Mouse (Mus musculus) erythroblast, embryonic 14.5 days (primary cell): ENCODE results near the gene Thg1l. TPM values are rescaled to one million over a fixed set of nuclear protein-coding genes. Genes with fewer than 3 reads are reported as not detected.

Experiments used
- H3K27me3 ChIP-seq: 2 replicates; pipeline ENCODE4 v1.6.1; 2012; ENCODE audit warnings: inconsistent platforms; ENCODE audit not compliant: control insufficient read depth
- H3K36me3 ChIP-seq: 2 replicates; pipeline ENCODE4 v1.6.1; 2012; ENCODE audit warnings: mild to moderate bottlenecking, inconsistent platforms; ENCODE audit not compliant: control insufficient read depth
- H3K4me1 ChIP-seq: 2 replicates; pipeline ENCODE4 v1.6.1; 2012; ENCODE audit warnings: inconsistent platforms; ENCODE audit not compliant: control insufficient read depth
- H3K4me3 ChIP-seq: replicated peaks from 2 replicates; pipeline ENCODE3; 2012; ENCODE audit warnings: moderate library complexity, mild to moderate bottlenecking, inconsistent platforms
- H3K9me3 ChIP-seq: 2 replicates; pipeline ENCODE4 v1.6.1; 2012; ENCODE audit warnings: low read length, inconsistent platforms, mixed read lengths; ENCODE audit not compliant: control insufficient read depth
- GATA1 ChIP-seq: IDR thresholded peaks from 2 replicates; pipeline ENCODE4 v1.6.1; 2012; ENCODE audit warnings: low read length, inconsistent platforms, mixed read lengths
- TAL1 ChIP-seq: IDR thresholded peaks from 3 replicates; pipeline ENCODE4 v1.6.1; 2012; ENCODE audit warnings: low read length, inconsistent platforms, mixed read lengths
- polyA plus RNA-seq: library from polyadenylated mRNA; stranded (reverse); fragments of >175 nt; gene quantifications from 2 replicates; pipeline ENCODE4 v1.2.3, GENCODE M21; 2012

Thg1l gene
- polyA plus RNA-seq, 1 experiment: 0.18 TPM

DNA sequence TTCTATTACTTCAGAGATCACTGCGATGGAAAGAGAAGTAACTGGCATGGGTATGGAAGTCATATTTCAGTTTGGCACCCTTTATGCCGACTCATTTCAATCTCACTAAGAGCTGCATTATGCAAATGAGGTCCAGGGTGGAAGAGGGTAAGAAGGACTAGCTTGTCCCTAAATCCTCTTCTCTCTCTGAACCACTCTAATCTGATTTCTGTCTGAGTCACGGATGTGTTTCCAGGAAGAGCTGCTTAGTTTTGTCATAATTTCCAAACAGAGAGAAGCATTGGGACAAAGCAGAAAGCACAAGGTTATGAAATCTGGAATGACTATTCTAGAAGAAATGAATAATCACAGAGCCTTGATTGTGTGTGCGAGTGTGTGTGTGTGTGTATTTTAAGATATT is 11.6 kb upstream of the Thg1l start:
- H3K4me1 ChIP-seq: no peaks in the 10 kb centered on the region

DNA sequence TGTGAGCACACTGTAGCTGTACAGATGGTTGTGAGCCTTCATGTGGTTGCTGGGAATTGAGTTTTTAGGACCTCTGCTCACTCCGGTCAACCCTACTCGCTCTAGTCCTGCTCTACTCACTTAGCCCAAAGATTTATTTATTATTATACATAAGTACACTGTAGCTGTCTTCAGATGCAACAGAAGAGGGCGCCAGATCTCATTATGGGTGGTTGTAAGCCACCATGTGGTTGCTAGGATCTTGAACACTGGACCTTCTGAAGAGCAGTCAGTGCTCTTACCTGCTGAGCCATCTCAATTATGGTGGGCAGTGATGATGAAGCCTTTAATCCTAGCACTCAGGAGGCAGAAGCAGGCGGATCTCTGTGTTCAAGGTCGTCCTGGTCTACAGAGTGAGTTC is 4.7 kb upstream of the Thg1l start:
- H3K36me3 ChIP-seq: no peaks in the 10 kb centered on the region
- peaks cover 6% of the 10 kb centered on the region for H3K4me1 ChIP-seq
- H3K27me3 ChIP-seq: peaks cover 3% of the 10 kb centered on the region; the same call in 1 of the 2 replicates
- H3K4me3 ChIP-seq: no peak overlapping the region
- TF ChIP-seq TAL1 (no peak), GATA1 (no peak)
- no peaks in the 10 kb centered on the region for H3K9me3 ChIP-seq

More for the DNA sequence above, 11.6 kb upstream of the Thg1l start:
- Histone ChIP-seq H3K27me3 (no peaks in the 10 kb centered on the region; the same call in 1 of the 2 replicates), H3K9me3 (no peaks in the 10 kb centered on the region), H3K36me3 (no peaks in the 10 kb centered on the region), H3K4me3 (no peak overlapping the region)
- no peak for TF ChIP-seq GATA1
- TF ChIP-seq TAL1: no peak

DNA sequence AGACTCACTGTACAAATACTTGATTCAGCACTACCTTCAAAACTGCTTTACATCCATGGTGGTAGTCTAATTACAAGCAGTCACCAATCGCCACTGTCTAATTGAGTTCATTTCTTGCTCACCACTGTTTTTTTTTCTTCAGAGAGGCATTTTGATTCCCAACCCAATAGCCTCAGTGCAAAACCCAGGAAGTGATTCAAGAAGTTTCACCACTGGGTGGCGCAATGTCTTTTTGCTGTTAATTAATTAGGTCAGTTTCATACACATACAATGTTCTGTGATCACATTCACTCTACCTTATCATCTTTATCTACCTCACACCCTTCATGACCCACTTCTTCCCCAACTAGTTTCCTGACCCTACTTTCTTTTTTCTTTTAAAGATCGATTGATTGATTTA is 4.3 kb upstream of the Thg1l start:
- H3K4me1 ChIP-seq: peaks cover 10% of the 10 kb centered on the region
- no peaks in the 10 kb centered on the region for H3K36me3 ChIP-seq
- TF ChIP-seq TAL1 (no peak), GATA1 (no peak)
- H3K9me3 ChIP-seq: no peaks in the 10 kb centered on the region
- peaks cover 3% of the 10 kb centered on the region; the same call in 1 of the 2 replicates for H3K27me3 ChIP-seq
- no peak overlapping the region for H3K4me3 ChIP-seq

DNA sequence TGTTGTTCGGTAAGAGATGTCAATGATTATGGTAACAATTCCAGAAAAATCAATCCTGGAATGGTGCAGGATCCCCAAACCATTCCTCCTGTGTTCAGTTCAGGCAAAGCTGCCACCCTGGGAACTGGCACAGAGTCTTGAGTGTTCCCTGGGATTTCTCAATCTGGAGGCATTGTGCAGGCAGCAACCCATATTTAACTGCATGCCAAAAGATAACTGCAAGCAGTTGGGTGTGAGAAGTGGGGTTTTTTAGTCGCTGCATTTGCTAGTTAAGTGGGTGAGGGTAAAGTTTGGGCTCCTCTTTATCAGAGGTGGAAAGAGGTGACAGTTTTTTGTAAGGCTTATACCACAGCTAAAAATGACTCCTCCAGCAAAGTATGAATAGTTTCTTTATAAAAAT is 7.8 kb downstream of the Thg1l start:
- TF ChIP-seq GATA1 (no peak), TAL1 (no peak)
- H3K4me3 ChIP-seq: no peak overlapping the region
- H3K4me1 ChIP-seq: peaks cover 25% of the 10 kb centered on the region
- H3K27me3 ChIP-seq: no peaks in the 10 kb centered on the region
- peaks cover 43% of the 10 kb centered on the region for H3K36me3 ChIP-seq
- no peaks in the 10 kb centered on the region for H3K9me3 ChIP-seq

DNA sequence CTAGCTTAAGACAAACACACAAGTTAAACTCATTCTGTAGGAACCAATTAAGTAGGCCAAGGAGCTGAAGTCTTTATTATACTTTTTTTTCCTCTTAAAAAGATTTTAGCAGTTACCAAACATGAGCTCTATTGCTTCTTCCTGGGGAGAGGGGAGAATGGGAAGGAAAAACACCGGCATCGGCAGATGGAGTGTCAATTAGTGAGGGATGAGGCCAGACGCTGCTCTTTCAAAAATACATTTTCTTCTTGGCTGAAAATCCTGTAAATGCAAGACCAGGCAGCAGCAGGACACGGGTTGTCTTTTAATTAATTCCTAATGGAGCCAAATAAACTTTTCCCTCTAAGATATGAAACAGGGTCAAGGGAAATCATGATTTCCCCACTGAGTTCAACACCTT is 8.5 kb downstream of the Thg1l start:
- H3K4me3 ChIP-seq: no peak overlapping the region
- H3K9me3 ChIP-seq: no peaks in the 10 kb centered on the region
- H3K36me3 ChIP-seq: peaks cover 38% of the 10 kb centered on the region
- peaks cover 25% of the 10 kb centered on the region for H3K4me1 ChIP-seq
- TF ChIP-seq TAL1 (no peak), GATA1 (no peak)
- H3K27me3 ChIP-seq: no peaks in the 10 kb centered on the region

DNA sequence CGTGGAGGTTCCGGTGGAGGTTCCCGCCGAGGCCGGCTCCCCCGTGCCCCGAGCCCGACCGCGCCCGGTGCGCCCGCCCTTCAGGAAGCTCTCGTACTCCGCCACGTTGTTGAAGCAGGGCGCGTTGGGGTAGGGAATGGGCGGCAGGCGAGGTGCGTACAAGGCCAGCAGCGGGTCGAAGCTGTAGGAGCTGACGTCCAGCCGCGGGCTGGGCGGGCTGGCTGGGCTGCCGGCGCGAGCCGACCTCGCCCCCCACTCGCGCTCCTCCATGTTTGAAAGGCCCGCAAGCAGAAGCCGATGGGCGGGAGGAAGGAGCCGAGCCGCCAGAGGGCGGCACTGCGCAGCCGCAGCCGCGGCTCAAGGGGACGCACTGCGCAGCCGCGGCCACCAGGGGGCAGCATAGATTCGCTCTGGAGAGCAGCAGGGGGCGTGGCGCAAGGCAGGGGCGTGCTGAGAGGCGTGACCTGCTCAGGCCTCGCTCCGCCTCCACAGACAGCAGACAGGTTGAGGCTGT is 10.6 kb downstream of the Thg1l start, which contains the start of gene Lsm11:
TSS of gene Lsm11 (minus strand) at position 293 of the 514 bp plus-strand sequence.
- H3K9me3 ChIP-seq: no peaks in the 10 kb centered on the region
- peak within 1 kb of the TSS; percentile 91 for H3K4me3 ChIP-seq
- H3K27me3 ChIP-seq: no peaks in the 10 kb centered on the region
- H3K36me3 ChIP-seq: peaks cover 30% of the 10 kb centered on the region
- peaks cover 28% of the 10 kb centered on the region for H3K4me1 ChIP-seq
- TF ChIP-seq GATA1: no peak
- no peak for TF ChIP-seq TAL1

DNA sequence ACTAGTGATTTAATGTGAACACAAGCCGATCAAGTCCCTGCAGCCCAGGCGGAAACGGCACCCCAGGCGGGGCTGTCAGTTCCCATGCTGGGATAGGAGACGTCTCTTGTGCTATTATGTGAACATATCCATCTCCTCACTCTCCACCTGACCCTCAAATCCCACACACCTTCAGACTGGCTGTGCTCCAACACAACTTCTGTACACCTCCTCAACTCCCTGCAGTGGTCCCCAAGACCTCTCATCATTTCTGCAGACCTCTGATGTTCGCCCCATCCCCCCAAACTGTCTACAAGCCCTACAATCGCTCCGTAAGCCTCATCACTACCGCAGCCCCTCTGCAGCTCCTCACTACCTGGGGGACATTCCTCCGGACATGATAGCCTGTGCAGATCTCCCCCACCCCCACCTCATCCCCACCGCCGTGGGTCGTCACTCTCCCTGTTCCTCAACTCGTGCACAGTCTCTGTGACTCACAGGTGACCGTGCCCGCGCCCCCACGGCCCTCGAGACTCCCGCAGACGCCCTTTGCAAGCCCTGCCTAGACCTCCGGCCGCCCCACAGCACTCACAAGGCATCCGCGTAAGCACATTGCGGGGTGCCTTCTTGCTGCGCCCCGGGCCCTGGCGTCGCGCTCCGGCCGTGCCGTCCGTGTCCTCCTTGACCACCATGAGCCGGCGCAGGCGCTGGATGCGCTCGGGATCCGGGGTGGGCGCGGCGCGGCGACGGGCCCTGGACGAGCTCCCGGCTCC is 11.2 kb downstream of the Thg1l start:
- no peaks in the 10 kb centered on the region for H3K27me3 ChIP-seq
- peaks cover 27% of the 10 kb centered on the region for H3K36me3 ChIP-seq
- H3K9me3 ChIP-seq: no peaks in the 10 kb centered on the region
- TF ChIP-seq GATA1 (no peak), TAL1 (no peak)
- peak overlapping the region; percentile 91 for H3K4me3 ChIP-seq
- H3K4me1 ChIP-seq: peaks cover 28% of the 10 kb centered on the region

DNA sequence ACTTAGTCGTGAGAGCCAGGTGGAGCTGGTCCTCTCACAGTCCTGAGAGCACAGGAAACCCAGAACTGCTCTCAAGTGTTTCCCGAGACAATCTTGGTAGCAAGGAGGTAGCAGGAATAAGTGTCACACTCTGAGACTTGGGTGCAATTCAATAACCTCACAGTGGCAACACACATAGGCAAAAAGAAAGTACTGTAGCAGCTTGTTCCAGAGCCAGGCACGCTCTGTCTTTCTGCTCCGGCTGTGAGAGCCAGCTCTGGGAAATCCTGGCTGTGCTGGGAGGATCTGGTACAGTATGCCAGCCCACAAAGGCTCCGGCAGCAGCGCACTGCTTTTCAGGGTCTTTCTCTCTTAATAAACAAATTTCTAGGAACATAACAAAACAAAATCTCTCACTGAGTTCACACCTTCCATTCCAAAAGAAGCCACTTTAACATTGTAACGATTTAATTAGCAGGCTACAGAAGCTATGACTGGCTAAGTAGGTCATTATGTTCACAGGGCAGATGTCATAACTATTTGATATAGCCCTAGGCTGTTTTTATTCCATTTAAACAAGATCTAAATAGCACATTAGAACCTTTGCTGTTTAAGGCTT is 12.1 kb downstream of the Thg1l start:
- Histone ChIP-seq H3K27me3 (no peaks in the 10 kb centered on the region), H3K36me3 (peaks cover 23% of the 10 kb centered on the region), H3K9me3 (no peaks in the 10 kb centered on the region), H3K4me3 (peak overlapping the region; percentile 91), H3K4me1 (peaks cover 30% of the 10 kb centered on the region)
- TF ChIP-seq GATA1 (no peak), TAL1 (no peak)

DNA sequence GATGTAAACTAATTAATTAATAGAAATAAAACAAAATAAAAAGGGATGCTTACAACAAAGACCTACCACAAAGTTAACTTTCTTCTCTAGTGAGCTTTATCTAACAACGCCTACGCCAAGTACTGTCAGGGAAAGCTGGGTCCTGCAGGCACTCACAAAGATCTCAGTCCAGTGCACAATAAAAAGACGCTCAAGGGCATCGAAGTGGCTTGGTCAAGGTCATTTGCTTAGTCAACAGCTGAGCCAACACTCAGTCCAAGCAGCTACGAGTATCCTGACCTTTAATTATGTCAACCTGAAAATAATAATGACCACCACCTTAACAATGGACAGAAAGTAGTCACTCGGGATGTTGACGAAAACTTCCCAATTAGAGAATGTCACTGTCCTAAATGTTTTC is 13.0 kb downstream of the Thg1l start:
- Histone ChIP-seq H3K36me3 (peaks cover 21% of the 10 kb centered on the region), H3K4me3 (no peak overlapping the region), H3K4me1 (peaks cover 30% of the 10 kb centered on the region), H3K27me3 (no peaks in the 10 kb centered on the region), H3K9me3 (no peaks in the 10 kb centered on the region)
- TF ChIP-seq GATA1 (no peak), TAL1 (no peak)
